Mouse (Mus musculus): ENCODE measurements around the gene Snrnp70. TPM values are rescaled to one million over a fixed set of nuclear protein-coding genes. Genes with fewer than 3 reads are reported as not detected.
A peak's percentile ranks its signal among the peaks of the same experiment; 100 is the strongest.

Gene Snrnp70
- polyA plus RNA-seq, 1 experiment from 2014 or later: 124 TPM

- H3K4me2 ChIP-seq (replicated peaks; ENCODE audit: low read depth, low read length): no peak overlapping the region
- no peak overlapping the region for H3K9ac ChIP-seq (replicated peaks; ENCODE audit: low read depth, low read length)
- no peak overlapping the region for H3K27ac ChIP-seq (ENCODE audit: low read length)
- 88% methylated on average over 3 of the region's 3 CpGs for WGBS
- no peaks in the 10 kb centered on the region for H3K9me3 ChIP-seq (ENCODE audit: control insufficient read depth, low read depth, low read length)
- H3K4me1 ChIP-seq (ENCODE audit: control insufficient read depth, insufficient read depth, low read length): no peaks in the 10 kb centered on the region
- no peak for ATAC-seq (ENCODE audit: insufficient number of reproducible peaks, insufficient read depth, low FRiP score, low read depth)
- no peaks in the 10 kb centered on the region for H3K27me3 ChIP-seq (ENCODE audit: control insufficient read depth, insufficient read depth, low read length)
- peaks cover 97% of the 10 kb centered on the region for H3K36me3 ChIP-seq (ENCODE audit: control insufficient read depth, insufficient read depth, low read length)
- no peak overlapping the region for H3K4me3 ChIP-seq (ENCODE audit: low read depth, low read length)
Observed at GRCm38 (mm10) chr7:45386077-45386476, 9.5 kb downstream of the Snrnp70 start.

- Histone ChIP-seq H3K9ac (replicated peaks; ENCODE audit: low read depth, low read length) (no peak overlapping the region), H3K27ac (ENCODE audit: low read length) (no peak overlapping the region), H3K9me3 (ENCODE audit: control insufficient read depth, low read depth, low read length) (no peaks in the 10 kb centered on the region), H3K4me1 (ENCODE audit: control insufficient read depth, insufficient read depth, low read length) (no peaks in the 10 kb centered on the region; the same call in 1 of the 2 replicates), H3K4me3 (ENCODE audit: low read depth, low read length) (no peak overlapping the region), H3K27me3 (ENCODE audit: control insufficient read depth, insufficient read depth, low read length) (no peaks in the 10 kb centered on the region), H3K36me3 (ENCODE audit: control insufficient read depth, insufficient read depth, low read length) (peaks cover 63% of the 10 kb centered on the region), H3K4me2 (replicated peaks; ENCODE audit: low read depth, low read length) (no peak overlapping the region)
- 88% methylated on average over 1 of the region's 1 CpGs for WGBS
- no peak for ATAC-seq (ENCODE audit: insufficient number of reproducible peaks, insufficient read depth, low FRiP score, low read depth)
Observed at GRCm38 (mm10) chr7:45376057-45376456, 19.5 kb downstream of the Snrnp70 start.

- H3K9me3 ChIP-seq (ENCODE audit: control insufficient read depth, low read depth, low read length): no peaks in the 10 kb centered on the region
- peaks cover 49% of the 10 kb centered on the region for H3K36me3 ChIP-seq (ENCODE audit: control insufficient read depth, insufficient read depth, low read length)
- H3K4me3 ChIP-seq (ENCODE audit: low read depth, low read length): no peak overlapping the region
- no peak overlapping the region for H3K9ac ChIP-seq (replicated peaks; ENCODE audit: low read depth, low read length)
- no peak overlapping the region for H3K4me2 ChIP-seq (replicated peaks; ENCODE audit: low read depth, low read length)
- H3K27me3 ChIP-seq (ENCODE audit: control insufficient read depth, insufficient read depth, low read length): 0 out of 2 replicates have a peak, but pooled peaks cover 3% of the 10 kb centered on the region
- no peak for ATAC-seq (ENCODE audit: insufficient number of reproducible peaks, insufficient read depth, low FRiP score, low read depth)
- H3K4me1 ChIP-seq (ENCODE audit: control insufficient read depth, insufficient read depth, low read length): peaks cover 3% of the 10 kb centered on the region; the same call in 1 of the 2 replicates
- 91% methylated on average over 8 of the region's 8 CpGs for WGBS
- H3K27ac ChIP-seq (ENCODE audit: low read length): no peak overlapping the region
Observed at GRCm38 (mm10) chr7:45374620-45375019, 20.9 kb downstream of the Snrnp70 start.

GRCm38 (mm10) chr7:45372371-45372770 lies 23.2 kb downstream of the Snrnp70 start:
- Histone ChIP-seq H3K36me3 (ENCODE audit: control insufficient read depth, insufficient read depth, low read length) (peaks cover 29% of the 10 kb centered on the region), H3K27me3 (ENCODE audit: control insufficient read depth, insufficient read depth, low read length) (peaks cover 13% of the 10 kb centered on the region; the same call in 1 of the 2 replicates), H3K9me3 (ENCODE audit: control insufficient read depth, low read depth, low read length) (no peaks in the 10 kb centered on the region), H3K27ac (ENCODE audit: low read length) (no peak overlapping the region), H3K4me2 (replicated peaks; ENCODE audit: low read depth, low read length) (no peak overlapping the region), H3K9ac (replicated peaks; ENCODE audit: low read depth, low read length) (no peak overlapping the region), H3K4me3 (ENCODE audit: low read depth, low read length) (no peak overlapping the region), H3K4me1 (ENCODE audit: control insufficient read depth, insufficient read depth, low read length) (peaks cover 5% of the 10 kb centered on the region; the same call in 1 of the 2 replicates)
- ATAC-seq (ENCODE audit: insufficient number of reproducible peaks, insufficient read depth, low FRiP score, low read depth): no peak
- WGBS: 75% methylated on average over 5 of the region's 5 CpGs

- peak; percentile 80 for ATAC-seq (ENCODE audit: insufficient number of reproducible peaks, insufficient read depth, low FRiP score, low read depth)
- no peak within 1 kb of the TSS for H3K27ac ChIP-seq (ENCODE audit: low read length)
Observed at GRCm38 (mm10) chr7:45370475-45371311, 24.8 kb downstream of the Snrnp70 start, which contains the start of gene Lin7b. TSS of gene Lin7b (minus strand) at chr7:45370583.

GRCm38 (mm10) chr7:45369836-45370474 lies 25.6 kb downstream of the Snrnp70 start:
- Histone ChIP-seq H3K4me2 (replicated peaks; ENCODE audit: low read depth, low read length) (peak overlapping the region; percentile 97), H3K27ac (ENCODE audit: low read length) (no peak overlapping the region), H3K27me3 (ENCODE audit: control insufficient read depth, insufficient read depth, low read length) (peaks cover 22% of the 10 kb centered on the region), H3K4me3 (ENCODE audit: low read depth, low read length) (peak overlapping the region; percentile 44), H3K9ac (replicated peaks; ENCODE audit: low read depth, low read length) (peak overlapping the region; percentile 28; the same call in 1 of the 2 replicates), H3K36me3 (ENCODE audit: control insufficient read depth, insufficient read depth, low read length) (peaks cover 8% of the 10 kb centered on the region), H3K4me1 (ENCODE audit: control insufficient read depth, insufficient read depth, low read length) (peaks cover 12% of the 10 kb centered on the region; the same call in 1 of the 2 replicates), H3K9me3 (ENCODE audit: control insufficient read depth, low read depth, low read length) (no peaks in the 10 kb centered on the region)
- WGBS: 7% methylated on average over 52 of the region's 52 CpGs
- no peak; the same call in 1 of the 2 replicates for ATAC-seq (ENCODE audit: insufficient number of reproducible peaks, insufficient read depth, low FRiP score, low read depth)

More at GRCm38 (mm10) chr7:45370475-45371311, 24.8 kb downstream of the Snrnp70 start, which contains the start of gene Lin7b:
- Histone ChIP-seq H3K9me3 (ENCODE audit: control insufficient read depth, low read depth, low read length) (no peaks in the 10 kb centered on the region), H3K4me2 (replicated peaks; ENCODE audit: low read depth, low read length) (peak within 1 kb of the TSS; percentile 97), H3K9ac (replicated peaks; ENCODE audit: low read depth, low read length) (peak within 1 kb of the TSS; percentile 28; the same call in 1 of the 2 replicates), H3K4me3 (ENCODE audit: low read depth, low read length) (peak within 1 kb of the TSS; percentile 44), H3K36me3 (ENCODE audit: control insufficient read depth, insufficient read depth, low read length) (peaks cover 12% of the 10 kb centered on the region), H3K27me3 (ENCODE audit: control insufficient read depth, insufficient read depth, low read length) (peaks cover 17% of the 10 kb centered on the region), H3K4me1 (ENCODE audit: control insufficient read depth, insufficient read depth, low read length) (peaks cover 12% of the 10 kb centered on the region; the same call in 1 of the 2 replicates)
- 8% methylated on average over 28 of the region's 28 CpGs for WGBS

GRCm38 (mm10) chr7:45369022-45369745 lies 26.4 kb downstream of the Snrnp70 start:
- H3K9me3 ChIP-seq (ENCODE audit: control insufficient read depth, low read depth, low read length): no peaks in the 10 kb centered on the region
- peak overlapping the region; percentile 97; the same call in 1 of the 2 replicates for H3K4me2 ChIP-seq (replicated peaks; ENCODE audit: low read depth, low read length)
- no peak overlapping the region for H3K27ac ChIP-seq (ENCODE audit: low read length)
- peaks cover 22% of the 10 kb centered on the region for H3K27me3 ChIP-seq (ENCODE audit: control insufficient read depth, insufficient read depth, low read length)
- peak overlapping the region; percentile 44; the same call in 1 of the 2 replicates for H3K4me3 ChIP-seq (ENCODE audit: low read depth, low read length)
- H3K4me1 ChIP-seq (ENCODE audit: control insufficient read depth, insufficient read depth, low read length): peaks cover 12% of the 10 kb centered on the region; the same call in 1 of the 2 replicates
- no peak overlapping the region for H3K9ac ChIP-seq (replicated peaks; ENCODE audit: low read depth, low read length)
- ATAC-seq (ENCODE audit: insufficient number of reproducible peaks, insufficient read depth, low FRiP score, low read depth): no peak
- peaks cover 3% of the 10 kb centered on the region; the same call in 1 of the 2 replicates for H3K36me3 ChIP-seq (ENCODE audit: control insufficient read depth, insufficient read depth, low read length)
- 78% methylated on average over 16 of the region's 16 CpGs for WGBS

- H3K27ac ChIP-seq (ENCODE audit: low read length): no peak overlapping the region
- peak overlapping the region; percentile 87 for H3K4me2 ChIP-seq (replicated peaks; ENCODE audit: low read depth, low read length)
- peaks cover 3% of the 10 kb centered on the region; the same call in 1 of the 2 replicates for H3K36me3 ChIP-seq (ENCODE audit: control insufficient read depth, insufficient read depth, low read length)
- H3K9me3 ChIP-seq (ENCODE audit: control insufficient read depth, low read depth, low read length): no peaks in the 10 kb centered on the region
- ATAC-seq (ENCODE audit: insufficient number of reproducible peaks, insufficient read depth, low FRiP score, low read depth): no peak
- no peak overlapping the region for H3K9ac ChIP-seq (replicated peaks; ENCODE audit: low read depth, low read length)
- H3K4me1 ChIP-seq (ENCODE audit: control insufficient read depth, insufficient read depth, low read length): peaks cover 12% of the 10 kb centered on the region; the same call in 1 of the 2 replicates
- peaks cover 22% of the 10 kb centered on the region for H3K27me3 ChIP-seq (ENCODE audit: control insufficient read depth, insufficient read depth, low read length)
- WGBS: 78% methylated on average over 15 of the region's 15 CpGs
- H3K4me3 ChIP-seq (ENCODE audit: low read depth, low read length): no peak overlapping the region
Observed at GRCm38 (mm10) chr7:45368178-45368577, 27.4 kb downstream of the Snrnp70 start.

All from stomach, embryonic 14.5 days (tissue).